Mouse (Mus musculus) brain, embryonic 14.5 days (tissue): ENCODE data around the gene 6330409D20Rik.

Experiments used
- CTCF ChIP-seq: fragments of 200-500 bp; IDR thresholded peaks from 2 replicates; pipeline ENCODE4 v1.5.1; 2012; ENCODE audit warnings: inconsistent platforms, mild to moderate bottlenecking, moderate library complexity, borderline replicate concordance; ENCODE audit not compliant: insufficient read depth, insufficient read length; ENCODE audit errors: extremely low read depth
- POLR2A ChIP-seq: fragments of 200-500 bp; IDR thresholded peaks from 2 replicates; pipeline ENCODE4 v1.6.1; 2012; ENCODE audit warnings: mild to moderate bottlenecking, inconsistent platforms, borderline replicate concordance; ENCODE audit not compliant: poor library complexity, insufficient read depth, insufficient read length, severe bottlenecking; ENCODE audit errors: extremely low read depth

DNA sequence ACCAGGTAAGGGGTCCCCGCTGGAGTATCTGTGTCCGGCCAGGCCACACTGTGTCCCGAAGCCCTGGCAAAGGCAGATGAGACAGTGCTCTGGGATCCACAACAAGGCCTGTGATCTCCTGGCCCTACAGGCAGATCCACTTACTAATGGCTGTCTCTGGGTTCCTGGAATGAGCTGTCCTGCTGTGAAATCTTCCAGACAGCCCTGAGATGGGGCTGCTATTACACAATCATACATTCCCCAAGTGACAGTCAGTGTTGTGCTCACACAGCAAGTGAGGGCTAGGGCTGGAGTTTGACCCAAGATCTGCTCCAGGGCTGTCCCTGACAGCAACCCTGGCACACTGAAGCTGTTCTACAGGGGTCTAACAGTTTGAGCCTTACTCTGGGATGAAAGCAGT lies 55.0 kb downstream of the 6330409D20Rik start:
- TF ChIP-seq CTCF = no peak
- TF ChIP-seq POLR2A = no peak
